Mouse (Mus musculus): ENCODE results near the gene Trmt13. TPM values are rescaled to one million over a fixed set of nuclear protein-coding genes. Genes with fewer than 3 reads are reported as not detected.

Gene Trmt13
- total and polyA plus RNA-seq, 3 experiments, result 12.0 to 15.5 TPM; not detected in 1

- Histone ChIP-seq H3K4me3 (ENCODE audit: control insufficient read depth in 1 of 2, insufficient read depth in 1 of 2, low read depth in 2 of 2, low read length in 2 of 2) (peak overlapping the region; percentile 80 to 95), H3K27me3 (ENCODE audit: control insufficient read depth in 1 of 2, insufficient read depth in 2 of 2, low read length in 2 of 2) (no peaks in the 10 kb centered on the region), H3K79me2 (ENCODE audit: control insufficient read depth, insufficient read depth, low read length, poor library complexity) (peaks cover 25% of the 10 kb centered on the region), H3K9ac (ENCODE audit: control insufficient read depth, low read depth, low read length, poor library complexity, severe bottlenecking) (peak overlapping the region; percentile 93), H3K4me1 (ENCODE audit: control insufficient read depth in 1 of 2, insufficient read depth in 2 of 2, low read length in 2 of 2) (peaks cover 5 to 6% of the 10 kb centered on the region in 2 experiments), H3K9me3 (replicated peaks; ENCODE audit: insufficient read depth, low read length) (no peaks in the 10 kb centered on the region), H3K27ac (ENCODE audit: control insufficient read depth, low read depth, low read length) (no peak overlapping the region), H3K36me3 (ENCODE audit: control insufficient read depth in 1 of 2, insufficient read depth in 2 of 2, low read length in 2 of 2) (peaks cover 5 to 19% of the 10 kb centered on the region in 2 experiments; a peak in 3 of 4 replicates)
- TF ChIP-seq TCF12 (IDR thresholded peaks at IDR 0.05; ENCODE audit: low read depth, low read length) (peak; percentile 67), EP300 (IDR thresholded peaks at IDR 0.05; ENCODE audit: low read depth in 1 of 2, low read length in 2 of 2) (peak; percentile 50 to 62; a peak in 3 of 4 replicates), SIN3A (IDR thresholded peaks at IDR 0.05; ENCODE audit: low read length) (no peak), ETS1 (IDR thresholded peaks at IDR 0.05; ENCODE audit: low read depth, low read length) (peak; percentile 41; the same call in 1 of the 2 replicates), NRF1 (IDR thresholded peaks at IDR 0.05; ENCODE audit: insufficient read depth, low read depth, low read length, poor library complexity, severe bottlenecking) (no peak), TAL1 (IDR thresholded peaks at IDR 0.05; ENCODE audit: low read length) (peak; percentile 39), MAZ (IDR thresholded peaks at IDR 0.05; ENCODE audit: low read depth, low read length) (no peak), MEF2A (IDR thresholded peaks at IDR 0.05; ENCODE audit: extremely low read depth, insufficient replicate concordance, low read depth, low read length, poor library complexity, severe bottlenecking) (no peak), RCOR1 (IDR thresholded peaks at IDR 0.05; ENCODE audit: low read depth, low read length) (peak; percentile 96), GATA1 (IDR thresholded peaks at IDR 0.05; ENCODE audit: low read depth, low read length) (peak; percentile 75), POLR2AphosphoS5 (IDR thresholded peaks at IDR 0.05; ENCODE audit: borderline replicate concordance, low read depth, low read length) (no peak)
- no peak for DNase-seq (ENCODE audit: low read depth, low spot score)
Observed at GRCm38 (mm10) chr3:116595603-116595991, 18.8 kb downstream of the Trmt13 start.

- Histone ChIP-seq H3K27me3 (ENCODE audit: control insufficient read depth in 1 of 2, insufficient read depth in 2 of 2, low read length in 2 of 2) (no peaks in the 10 kb centered on the region), H3K4me3 (ENCODE audit: control insufficient read depth in 1 of 2, insufficient read depth in 1 of 2, low read depth in 2 of 2, low read length in 2 of 2) (peak within 1 kb of the TSS; percentile 81 to 95), H3K27ac (ENCODE audit: control insufficient read depth, low read depth, low read length) (peak within 1 kb of the TSS; percentile 83), H3K9me3 (replicated peaks; ENCODE audit: insufficient read depth, low read length) (no peaks in the 10 kb centered on the region), H3K4me1 (ENCODE audit: control insufficient read depth in 1 of 2, insufficient read depth in 2 of 2, low read length in 2 of 2) (peaks cover 5 to 6% of the 10 kb centered on the region in 2 experiments), H3K79me2 (ENCODE audit: control insufficient read depth, insufficient read depth, low read length, poor library complexity) (peaks cover 25% of the 10 kb centered on the region), H3K9ac (ENCODE audit: control insufficient read depth, low read depth, low read length, poor library complexity, severe bottlenecking) (peak within 1 kb of the TSS; percentile 93), H3K36me3 (ENCODE audit: control insufficient read depth in 1 of 2, insufficient read depth in 2 of 2, low read length in 2 of 2) (peaks cover 5 to 19% of the 10 kb centered on the region in 2 experiments; a peak in 3 of 4 replicates)
- peak; percentile 98 for DNase-seq (ENCODE audit: low read depth, low spot score)
- TF ChIP-seq USF2 (IDR thresholded peaks at IDR 0.05; ENCODE audit: borderline replicate concordance in 1 of 2, insufficient read depth in 1 of 2, low read depth in 1 of 2, low read length in 2 of 2) (no peak), MYC (IDR thresholded peaks at IDR 0.05; ENCODE audit: low read depth, low read length) (peak; percentile 87), SIN3A (IDR thresholded peaks at IDR 0.05; ENCODE audit: low read length) (peak; percentile 95), CTCF (IDR thresholded peaks at IDR 0.05 in 2 of 3, conservative IDR thresholded peaks at IDR 0.05 in 1 of 3; ENCODE audit: control insufficient read depth in 1 of 3, insufficient read depth in 1 of 3, low read depth in 2 of 3, low read length in 3 of 3, poor library complexity in 1 of 3, severe bottlenecking in 1 of 3) (no peak), MAZ (IDR thresholded peaks at IDR 0.05; ENCODE audit: low read depth, low read length) (peak; percentile 50), EP300 (IDR thresholded peaks at IDR 0.05; ENCODE audit: low read depth in 1 of 2, low read length in 2 of 2) (peak in 1 of 2 experiments; percentile 19; a peak in 2 of 4 replicates), KAT2A (conservative IDR thresholded peaks at IDR 0.05; ENCODE audit: low read depth, low read length) (peak; percentile 88), MYB (IDR thresholded peaks at IDR 0.05; ENCODE audit: low read depth, low read length) (peak; percentile 22; the same call in 1 of the 2 replicates), POLR2A (IDR thresholded peaks at IDR 0.05; ENCODE audit: control insufficient read depth in 1 of 2, insufficient read depth in 1 of 2, low read depth in 1 of 2, low read length in 2 of 2, poor library complexity in 1 of 2) (peak; percentile 8 to 80; a peak in 2 of 4 replicates), RCOR1 (IDR thresholded peaks at IDR 0.05; ENCODE audit: low read depth, low read length) (no peak), ETS1 (IDR thresholded peaks at IDR 0.05; ENCODE audit: low read depth, low read length) (peak; percentile 44; the same call in 1 of the 2 replicates), TAL1 (IDR thresholded peaks at IDR 0.05; ENCODE audit: low read length) (no peak), GATA1 (IDR thresholded peaks at IDR 0.05; ENCODE audit: low read depth, low read length) (peak; percentile 8; the same call in 1 of the 2 replicates), TCF12 (IDR thresholded peaks at IDR 0.05; ENCODE audit: low read depth, low read length) (peak; percentile 55), CHD2 (IDR thresholded peaks at IDR 0.05; ENCODE audit: low read length) (no peak), ELF1 (IDR thresholded peaks at IDR 0.05; ENCODE audit: low read depth, low read length) (peak; percentile 87), E2F4 (IDR thresholded peaks at IDR 0.05; ENCODE audit: borderline replicate concordance, low read depth, low read length) (peak; percentile 75; the same call in 1 of the 2 replicates), GABPA (IDR thresholded peaks at IDR 0.05; ENCODE audit: low read depth, low read length) (no peak), NRF1 (IDR thresholded peaks at IDR 0.05; ENCODE audit: insufficient read depth, low read depth, low read length, poor library complexity, severe bottlenecking) (peak; percentile 28; the same call in 1 of the 2 replicates), RAD21 (IDR thresholded peaks at IDR 0.05; ENCODE audit: low read depth, low read length) (no peak), ZC3H11A (IDR thresholded peaks at IDR 0.05; ENCODE audit: low read depth, low read length) (no peak), HCFC1 (IDR thresholded peaks at IDR 0.05; ENCODE audit: low read depth, low read length) (peak; percentile 96), MAX (IDR thresholded peaks at IDR 0.05; ENCODE audit: low read length) (0 out of 2 replicates have a peak, but pooled peaks have one; percentile 58), POLR2AphosphoS5 (IDR thresholded peaks at IDR 0.05; ENCODE audit: borderline replicate concordance, low read depth, low read length) (no peak)
Observed at GRCm38 (mm10) chr3:116594728-116595602, 19.4 kb downstream of the Trmt13 start, which contains the start of gene Sass6. TSS of gene Sass6 (plus strand) at chr3:116594982.

Data from MEL (cell line).